Mouse (Mus musculus): ENCODE data around the gene Capn1.

Gene Capn1

DNA sequence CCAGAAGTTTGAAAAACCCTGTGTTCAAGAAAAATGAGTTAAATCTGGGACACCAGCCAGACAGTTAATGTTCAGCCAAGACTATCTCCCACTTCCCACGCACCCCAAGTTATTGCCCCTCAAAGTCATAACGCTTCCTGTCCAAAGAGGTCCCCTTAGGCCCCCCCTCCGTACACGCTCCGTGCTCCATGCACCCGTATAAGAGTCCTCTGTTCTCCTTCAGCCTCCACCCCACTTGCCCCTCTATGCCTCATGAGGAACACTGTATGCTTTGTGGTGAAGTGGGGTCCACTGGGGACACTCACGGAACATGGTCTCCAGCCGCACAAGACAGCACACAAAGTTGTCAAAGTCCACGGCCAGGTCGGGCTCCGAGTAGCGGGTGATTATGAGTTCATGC is 25.7 kb downstream of the Capn1 start:
- DNase-seq (ENCODE audit: low read depth, low spot score) = no peak

DNA sequence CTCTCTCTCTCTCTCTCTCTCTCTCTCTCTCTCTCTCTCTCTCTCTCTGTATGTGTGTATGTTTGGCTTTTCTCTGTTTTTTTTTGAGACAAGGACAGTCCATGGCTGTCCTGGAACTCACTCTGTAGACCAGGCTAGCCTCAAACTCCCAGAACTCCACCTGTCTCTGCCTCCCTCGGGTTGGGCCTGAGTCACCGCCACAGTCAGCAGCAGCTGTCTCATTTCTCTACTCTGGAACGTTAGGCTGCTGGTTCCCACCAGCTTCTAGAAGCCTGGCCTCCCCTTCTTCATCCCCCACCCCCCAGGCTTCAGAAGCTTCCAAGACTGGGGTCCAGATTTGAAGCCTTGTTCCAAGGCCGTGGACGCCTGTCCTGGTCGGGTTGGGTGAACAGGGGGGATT is 26.1 kb downstream of the Capn1 start:
- DNase-seq (ENCODE audit: low read depth, low spot score) = no peak

DNA sequence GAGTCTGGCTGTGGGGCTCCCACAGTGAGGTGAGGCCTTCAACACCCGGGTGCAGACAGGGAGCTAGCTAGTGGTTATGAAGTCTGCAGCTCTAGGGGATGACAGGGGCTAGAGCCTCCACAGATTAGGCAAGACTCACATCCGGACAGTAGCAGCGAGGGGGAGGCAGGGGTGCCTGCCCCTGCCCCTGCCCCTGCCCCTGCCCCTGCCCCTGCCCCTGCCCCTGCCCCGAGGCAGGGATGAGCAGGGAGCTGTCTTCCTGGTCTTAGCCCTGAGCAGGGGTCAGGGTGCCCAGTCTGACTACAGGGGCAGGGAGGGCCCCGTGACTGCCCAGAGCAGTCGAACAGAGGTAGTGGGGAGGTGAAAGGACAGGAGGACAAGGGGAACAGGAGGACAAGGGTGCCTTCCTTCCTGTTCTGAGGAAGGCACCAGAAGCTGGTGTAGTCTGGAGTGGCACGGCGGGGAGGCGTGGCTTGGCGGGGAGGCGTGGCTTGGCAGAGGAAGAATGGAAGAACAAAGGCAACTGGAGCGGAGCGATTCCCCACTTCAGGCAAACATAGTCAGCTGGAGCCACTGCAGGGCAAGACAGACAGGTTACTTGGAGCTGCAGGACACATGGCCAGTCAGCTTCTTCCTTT is 26.8 kb downstream of the Capn1 start:
- DNase-seq (ENCODE audit: low read depth, low spot score) = peak; percentile 74

DNA sequence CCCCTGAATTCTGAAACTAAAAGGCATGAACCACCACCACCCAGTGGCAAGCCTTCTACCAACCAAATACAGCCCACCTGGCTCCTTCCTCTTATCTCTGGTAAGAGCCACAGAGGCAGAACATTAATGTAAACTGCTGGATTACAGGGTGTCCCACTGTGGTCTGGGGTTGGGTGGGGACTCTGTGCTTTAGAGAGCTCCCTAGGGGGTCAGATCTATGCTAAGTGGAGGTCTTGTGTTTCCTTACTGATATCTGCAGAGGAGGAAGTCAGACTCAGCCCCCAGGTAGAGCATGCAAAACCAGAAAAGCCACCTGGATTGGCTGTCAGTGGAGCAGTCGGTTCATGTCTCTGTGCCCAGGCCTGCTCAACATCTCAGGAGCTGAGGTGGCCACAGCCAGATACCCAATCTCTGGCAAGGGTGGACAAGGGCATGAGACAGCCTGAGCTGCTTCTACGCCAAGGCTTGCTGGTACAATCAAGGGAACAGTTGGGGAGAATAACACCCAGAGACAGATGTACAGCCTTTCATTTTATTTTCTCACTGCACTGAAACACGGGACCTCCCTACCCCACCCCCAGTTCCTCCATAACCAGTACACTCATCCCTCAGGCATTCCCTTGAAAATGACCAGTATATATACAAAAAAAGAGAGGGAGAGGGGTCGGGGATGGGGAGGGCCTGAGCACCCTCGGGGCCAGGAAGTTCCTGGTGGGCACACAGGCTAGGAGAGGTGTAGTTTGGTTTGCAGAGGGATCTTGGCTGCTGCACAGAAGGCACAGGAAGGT is 27.5 kb downstream of the Capn1 start:
- peak; percentile 28 for DNase-seq (ENCODE audit: low read depth, low spot score)

DNA sequence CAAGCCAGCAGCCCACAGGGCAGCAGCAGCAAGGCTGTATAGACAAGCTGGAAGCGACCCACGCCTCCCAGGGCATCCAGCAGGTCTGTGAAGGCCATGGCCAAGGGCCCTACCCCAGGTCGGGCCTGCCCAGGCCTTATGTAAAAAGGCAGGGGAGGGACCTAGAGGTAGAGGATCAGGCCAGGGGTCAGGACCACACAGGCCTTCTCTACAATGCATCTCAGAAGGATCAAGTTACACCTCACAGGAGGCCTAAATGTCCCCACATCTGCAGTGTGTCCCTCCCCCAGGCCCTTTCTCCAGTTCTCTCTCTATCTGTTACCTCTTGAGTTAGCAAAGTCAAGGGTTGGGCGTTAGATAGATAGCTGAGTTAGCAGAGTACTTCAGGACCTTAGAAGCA is 29.7 kb downstream of the Capn1 start, which contains the start of gene Slc22a20:
TSS of gene Slc22a20 (minus strand) at position 101 of the 400 bp plus-strand sequence.
- DNase-seq (ENCODE audit: low read depth, low spot score) = no peak

DNA sequence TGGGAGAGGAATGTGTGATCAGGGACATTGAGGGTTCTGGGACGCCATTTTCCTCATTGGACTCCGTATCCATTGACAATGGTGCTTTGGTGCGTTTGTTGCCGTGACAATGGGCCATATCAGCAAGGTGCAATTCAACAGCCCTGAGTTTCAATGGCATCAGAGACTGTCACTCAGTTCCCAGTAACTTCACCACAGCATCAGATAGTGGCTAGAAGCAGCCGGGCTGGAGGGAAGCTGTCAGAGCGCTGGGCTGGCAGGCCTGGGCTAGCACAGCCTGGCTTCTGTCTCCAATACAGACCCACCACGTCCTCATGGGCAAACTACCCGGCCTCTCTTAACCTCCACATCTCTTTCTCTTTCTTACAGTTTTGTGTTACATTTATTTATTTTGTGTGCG is 35.2 kb downstream of the Capn1 start:
- peak; percentile 18 for DNase-seq (ENCODE audit: low read depth, low spot score)

DNA sequence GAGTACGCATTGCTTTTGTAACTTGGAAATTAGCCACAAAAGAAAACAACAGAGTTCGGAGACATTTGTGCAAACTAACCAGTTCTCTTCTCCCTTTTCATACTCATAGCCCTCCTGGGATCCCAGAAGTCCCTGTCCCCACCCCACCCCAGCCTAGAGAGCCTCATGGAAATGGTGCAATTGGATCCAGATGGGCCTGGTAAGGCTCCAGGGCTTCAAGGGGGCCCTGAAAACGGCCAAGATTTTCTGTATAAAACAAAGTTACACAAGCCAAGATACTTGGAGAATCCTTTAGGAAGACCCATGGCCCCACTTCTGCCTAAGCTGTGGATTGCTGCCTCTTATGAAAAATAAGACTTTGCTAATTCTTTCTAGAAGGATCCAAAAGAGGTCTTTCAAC is 38.0 kb downstream of the Capn1 start:
- no peak for DNase-seq (ENCODE audit: low read depth, low spot score)

DNA sequence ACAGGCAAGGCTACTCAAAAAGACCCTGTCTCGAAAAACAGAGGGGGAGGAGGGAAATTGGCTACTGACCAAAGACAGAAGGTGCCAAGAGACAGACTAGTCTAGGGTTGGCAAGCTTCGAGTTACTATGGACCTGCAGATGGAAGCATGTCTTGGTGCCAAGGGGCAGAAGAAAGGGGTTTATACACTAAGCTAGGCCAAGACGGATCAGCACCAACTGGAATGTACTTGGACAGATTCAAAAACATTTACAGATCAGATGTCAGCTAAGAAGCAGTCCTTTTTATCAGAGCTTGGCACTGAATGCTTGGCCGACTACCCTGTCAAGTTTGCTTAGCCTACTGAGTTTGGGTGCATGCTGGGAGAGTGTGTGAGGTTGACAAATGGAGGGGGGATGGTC is 40.0 kb downstream of the Capn1 start:
- no peak for DNase-seq (ENCODE audit: low read depth, low spot score)

DNA sequence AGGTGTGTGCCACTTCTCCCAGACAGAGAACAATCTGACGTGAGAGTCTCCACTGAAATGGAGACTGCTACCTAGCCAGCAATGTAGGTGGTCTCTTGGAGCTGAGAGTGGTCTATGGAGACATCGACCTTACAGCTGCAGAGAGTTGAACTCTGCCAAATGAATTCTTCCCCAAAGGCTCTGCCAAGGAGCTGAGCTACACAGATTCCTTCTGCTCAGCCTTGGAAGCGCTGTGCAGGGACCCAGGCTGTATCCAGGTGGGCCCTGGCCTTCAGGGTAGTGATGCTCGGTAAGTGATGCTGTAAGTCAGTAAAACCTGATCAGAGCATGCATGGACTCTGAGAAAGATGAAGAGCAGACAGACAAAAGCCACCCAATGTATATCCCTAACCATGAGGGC is 40.6 kb downstream of the Capn1 start:
- DNase-seq (ENCODE audit: low read depth, low spot score) = no peak

DNA sequence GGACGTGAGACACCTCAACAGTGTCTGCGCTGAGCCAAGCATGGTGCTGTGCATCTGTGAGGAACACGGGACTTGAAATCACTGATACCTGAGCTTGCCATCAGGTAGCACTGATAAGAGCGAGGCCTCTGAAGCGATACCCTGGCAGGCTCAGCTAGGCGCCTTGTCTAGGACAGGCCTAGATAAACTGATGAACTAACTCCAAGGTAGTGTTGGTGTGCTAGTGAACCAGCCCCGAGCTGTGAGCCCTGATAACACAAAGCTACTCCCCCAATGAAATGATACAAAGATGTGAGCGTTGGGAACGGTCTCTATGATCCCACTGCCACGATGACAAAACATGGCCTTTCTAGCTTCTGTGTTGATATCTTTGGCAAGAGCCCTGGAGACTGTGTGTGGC is 48.0 kb downstream of the Capn1 start:
- no peak for DNase-seq (ENCODE audit: low read depth, low spot score)

DNA sequence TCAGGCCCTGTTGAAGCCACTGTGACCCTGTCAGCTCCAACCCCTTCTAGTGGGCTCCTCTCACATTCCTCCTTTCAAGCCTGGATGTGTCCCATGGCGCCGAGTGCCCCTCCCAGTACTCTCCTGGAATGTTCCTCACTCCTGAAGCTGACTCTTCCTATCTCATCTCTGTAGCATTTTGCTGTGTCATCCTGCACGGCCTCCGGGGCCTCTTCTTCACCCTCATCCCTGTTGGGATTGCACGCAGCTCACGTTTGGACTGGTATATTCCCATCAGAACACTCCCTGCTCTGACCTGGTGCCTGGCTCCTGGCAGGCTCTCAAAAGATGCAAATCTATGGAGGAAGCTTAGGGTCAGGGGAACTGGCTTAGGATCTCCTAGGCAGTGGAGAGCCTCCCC is 48.9 kb downstream of the Capn1 start:
- peak; percentile 86 for DNase-seq (ENCODE audit: low read depth, low spot score)

DNA sequence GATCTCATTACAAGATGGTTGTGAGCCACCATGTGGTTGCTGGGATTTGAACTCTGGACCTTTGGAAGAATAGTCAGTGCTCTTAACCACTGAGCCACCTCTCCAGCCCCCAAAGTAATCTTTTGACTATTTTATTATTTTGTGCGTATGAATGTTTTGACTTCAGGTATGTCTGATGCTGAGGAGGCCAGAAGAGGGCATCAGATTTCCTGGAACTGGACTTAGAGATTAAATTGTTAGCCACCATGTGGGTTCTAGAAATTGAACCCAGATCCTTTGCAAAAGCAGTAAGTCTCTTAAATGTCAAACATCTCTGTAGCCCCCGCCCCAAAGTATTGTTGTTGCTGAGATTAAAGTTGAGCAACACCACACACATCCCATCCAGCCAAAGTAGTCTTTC is 49.8 kb downstream of the Capn1 start:
- no peak for DNase-seq (ENCODE audit: low read depth, low spot score)

DNA sequence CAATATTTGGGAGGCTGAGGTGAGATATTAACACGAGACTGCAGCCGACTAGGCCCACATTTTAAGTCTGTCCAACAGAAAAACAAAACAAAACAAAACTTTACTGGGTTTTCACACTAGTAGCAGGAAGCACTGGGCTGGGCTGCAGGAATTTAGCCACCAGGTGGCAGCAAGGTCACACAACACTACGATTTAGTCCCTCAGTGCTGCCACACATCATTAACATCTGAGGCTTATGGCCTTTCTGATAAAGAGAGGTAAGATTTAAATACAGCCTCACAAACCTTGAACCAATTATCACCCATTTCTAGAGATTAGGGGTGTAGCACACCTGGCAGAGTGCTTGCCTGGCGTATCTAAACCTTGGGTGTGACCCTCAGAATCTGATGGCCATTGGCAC is 50.4 kb downstream of the Capn1 start:
- peak; percentile 79 for DNase-seq (ENCODE audit: low read depth, low spot score)

DNA sequence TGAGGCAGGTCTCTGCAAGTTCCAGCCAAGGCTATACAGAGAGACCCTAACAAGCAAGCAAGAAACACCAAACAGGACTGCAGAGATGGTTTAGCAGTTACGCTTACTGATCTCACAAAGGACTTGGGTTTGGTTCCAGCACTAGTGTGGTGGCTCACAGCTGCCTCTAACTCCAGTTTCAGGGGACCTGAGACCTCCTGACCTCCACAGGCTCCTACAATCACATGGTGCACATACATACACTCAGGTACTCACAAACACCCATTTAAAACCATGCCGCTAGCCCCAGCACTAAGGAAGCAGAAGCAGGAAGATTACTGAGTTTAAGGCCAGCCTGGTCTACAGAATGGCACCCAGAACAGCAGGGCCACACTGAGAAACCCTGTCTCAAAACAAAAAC is 50.9 kb downstream of the Capn1 start:
- DNase-seq (ENCODE audit: low read depth, low spot score) = no peak

DNA sequence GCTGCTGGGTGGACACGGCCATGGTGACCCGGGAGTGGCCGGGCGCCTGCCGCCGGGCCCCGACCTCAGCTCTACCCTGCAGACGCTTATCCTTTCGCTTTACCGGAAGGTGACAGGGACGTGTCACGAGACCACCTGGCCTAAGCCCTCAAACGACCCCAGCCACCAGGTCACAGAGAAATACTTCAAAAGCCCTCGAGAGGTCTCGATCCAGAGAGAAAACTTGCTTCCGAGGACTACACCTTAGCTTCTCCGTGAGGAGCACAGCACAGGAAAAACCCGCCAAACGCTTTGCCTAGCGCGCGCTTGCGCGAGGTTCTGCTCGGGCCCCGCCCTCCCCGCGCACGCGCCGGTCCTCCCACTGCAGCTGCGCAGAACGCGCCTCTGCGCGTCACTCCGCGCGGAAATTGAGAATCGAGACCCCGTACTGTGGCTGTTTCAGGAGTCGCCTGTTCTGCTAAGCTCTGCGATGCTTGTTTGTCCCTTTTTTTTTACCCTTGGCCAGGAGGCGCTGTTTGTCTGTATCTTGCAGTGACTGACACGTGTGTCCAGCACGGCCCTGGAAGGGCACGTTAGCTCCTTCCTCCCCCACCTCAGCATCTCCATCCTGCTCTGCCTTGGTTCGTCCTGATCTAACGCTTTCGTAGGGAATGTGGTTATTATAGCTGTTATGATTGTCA is 51.7 kb downstream of the Capn1 start, which contains the start of gene Pola2:
TSS of gene Pola2 (minus strand) at position 320 of the 680 bp plus-strand sequence.
- DNase-seq (ENCODE audit: low read depth, low spot score) = peak; percentile 90

DNA sequence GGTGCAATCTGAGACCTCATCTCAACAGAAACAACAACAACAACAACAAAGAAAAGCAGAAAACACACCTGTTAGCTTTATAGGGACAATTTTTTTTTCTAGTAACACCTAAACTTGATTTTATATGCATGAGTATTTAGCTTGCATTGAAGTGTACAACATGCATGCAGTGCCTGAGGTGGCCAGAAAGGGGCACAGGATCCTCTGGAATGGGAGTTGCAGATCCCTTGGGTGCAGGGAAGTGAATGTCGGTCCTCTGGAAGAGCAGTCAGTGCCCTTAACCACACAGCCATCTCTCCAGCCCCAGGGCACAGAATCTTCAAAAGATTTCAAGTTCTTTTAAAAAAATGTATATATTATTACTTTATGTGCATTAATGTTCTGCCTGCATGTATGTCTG is 53.0 kb downstream of the Capn1 start:
- no peak for DNase-seq (ENCODE audit: low read depth, low spot score)

DNA sequence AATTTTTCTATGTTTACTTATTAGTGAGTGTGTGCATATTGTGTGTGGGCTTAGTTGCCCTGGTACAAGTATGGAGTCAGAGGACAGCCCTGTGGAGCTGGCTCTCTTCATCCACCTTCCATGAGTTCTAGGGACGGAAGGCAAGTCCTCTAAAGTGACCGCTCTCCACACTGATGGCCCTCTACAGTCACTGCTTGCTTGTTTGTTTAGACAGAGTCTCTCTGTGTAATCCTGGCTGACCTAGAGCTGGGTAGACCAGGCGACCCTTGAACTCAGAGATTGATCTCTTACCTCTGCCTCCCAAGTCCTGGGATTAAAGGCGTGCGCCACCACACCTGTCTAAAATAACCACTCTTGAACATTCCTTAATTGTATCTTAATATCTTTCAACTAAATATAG is 58.3 kb downstream of the Capn1 start:
- DNase-seq (ENCODE audit: low read depth, low spot score) = no peak

DNA sequence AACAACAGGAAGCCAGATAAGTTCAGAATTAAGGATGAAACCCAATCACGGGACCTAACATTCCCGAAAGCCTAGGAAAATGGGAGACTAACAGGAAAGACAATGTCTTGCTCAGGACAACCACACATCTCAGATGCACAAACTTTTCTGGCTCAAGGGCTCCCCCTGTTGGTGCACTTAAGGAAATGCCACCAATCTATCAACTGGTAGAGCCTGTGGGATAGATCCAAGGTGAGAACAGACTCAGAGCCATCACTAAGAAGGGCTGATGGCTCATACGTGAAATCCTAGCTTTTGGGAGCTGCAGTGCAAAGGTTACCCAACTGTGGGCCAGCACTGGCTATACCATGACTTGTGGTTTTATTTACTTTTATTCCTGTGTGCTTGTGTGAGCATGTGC is 59.0 kb downstream of the Capn1 start:
- DNase-seq (ENCODE audit: low read depth, low spot score) = peak; percentile 89

DNA sequence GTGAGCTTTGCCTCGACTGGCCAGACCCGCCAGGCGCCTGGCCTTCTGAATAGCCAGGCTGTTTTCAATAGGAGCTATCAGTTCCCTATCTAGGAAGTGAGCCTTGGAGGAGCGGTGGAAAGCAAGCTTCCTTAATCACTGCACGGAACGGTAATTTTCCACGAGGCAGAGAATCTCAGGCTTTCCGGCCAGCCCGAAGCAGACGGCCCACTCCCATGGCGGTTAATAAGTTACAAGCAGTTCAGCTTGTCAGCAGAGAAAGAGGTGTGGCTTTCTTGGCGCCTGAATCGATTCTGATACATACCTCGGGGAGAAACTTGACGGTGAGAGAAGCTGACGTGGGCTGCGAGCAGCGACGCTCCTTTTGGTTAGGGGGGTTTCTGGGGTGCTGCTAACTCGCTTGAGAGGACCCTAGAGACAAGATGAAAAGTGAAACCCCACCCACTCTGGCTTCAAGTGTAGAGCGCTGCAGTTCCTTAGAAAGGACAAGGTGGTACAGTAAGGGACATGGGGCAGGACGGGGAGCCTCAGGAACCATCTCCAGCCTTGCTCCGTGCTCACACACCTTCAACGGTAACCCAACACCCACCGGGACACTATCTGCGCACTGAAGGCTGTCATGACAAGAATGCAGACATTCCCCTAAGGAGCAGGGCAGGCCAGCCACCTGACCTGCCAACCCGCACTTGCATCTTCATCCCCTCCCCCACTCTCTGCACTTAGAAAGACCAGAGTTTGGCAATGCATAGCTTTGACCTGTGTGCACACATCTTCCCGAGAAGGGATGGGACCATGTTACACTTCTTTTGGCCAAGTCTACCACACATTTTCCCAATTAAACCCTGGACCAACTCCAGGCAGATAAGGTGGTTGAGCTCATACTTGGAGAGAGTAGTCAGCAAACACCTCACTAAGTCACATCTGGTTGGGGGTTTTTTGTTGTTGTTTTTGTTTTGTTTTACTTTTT is 59.7 kb downstream of the Capn1 start:
- DNase-seq (ENCODE audit: low read depth, low spot score) = peak; percentile 38

DNA sequence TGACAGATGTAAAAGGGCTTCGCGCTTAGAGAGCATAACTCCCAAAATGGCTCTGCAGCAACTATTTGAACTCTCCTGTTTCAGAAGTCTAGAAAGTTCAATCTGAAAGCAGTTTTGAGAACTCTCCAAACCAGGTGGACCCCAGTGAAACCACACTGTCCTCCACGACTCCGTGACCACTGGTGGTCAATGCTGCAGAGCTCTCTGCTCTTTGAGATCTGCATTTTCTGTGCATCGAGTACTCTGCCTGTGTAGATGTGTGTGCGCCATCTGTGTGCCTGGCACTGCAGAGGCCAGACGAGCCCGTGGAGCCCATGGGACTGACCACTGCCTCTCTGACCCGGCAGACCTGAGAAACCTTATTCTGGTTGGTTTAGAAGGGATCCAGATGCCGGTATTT is 60.8 kb downstream of the Capn1 start:
- no peak for DNase-seq (ENCODE audit: low read depth, low spot score)

DNA sequence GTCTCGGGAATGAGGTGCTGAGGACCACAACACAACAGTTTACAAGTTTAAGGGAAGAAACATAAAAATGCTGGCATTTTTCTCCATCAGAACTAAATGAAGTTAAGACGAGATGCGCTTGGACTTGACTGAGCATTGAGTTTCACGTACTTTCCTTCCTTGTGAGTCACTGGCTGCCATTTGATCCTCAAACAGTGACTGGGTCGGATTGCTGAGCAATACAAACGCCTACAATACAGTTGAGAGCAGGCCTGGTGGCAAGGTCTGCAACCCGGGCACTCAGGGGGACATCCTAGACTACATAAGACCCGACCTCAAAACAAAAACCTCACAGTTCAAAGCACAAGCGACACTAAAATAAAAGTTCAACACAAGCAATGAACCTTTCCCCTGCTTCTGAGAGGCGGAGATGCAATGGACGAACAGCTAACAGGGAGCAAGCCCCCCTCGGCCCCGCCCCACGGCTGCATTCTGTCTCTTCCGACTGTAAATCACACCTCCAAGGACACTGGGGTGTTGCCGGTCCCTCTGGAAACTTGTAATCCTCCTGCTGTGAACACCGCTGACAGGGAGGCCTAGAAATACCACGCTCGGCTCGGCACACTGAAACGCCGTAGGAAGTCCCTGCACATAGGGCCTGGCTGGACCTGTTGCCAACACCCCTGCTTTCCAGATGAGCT is 61.5 kb downstream of the Capn1 start:
- DNase-seq (ENCODE audit: low read depth, low spot score) = peak; percentile 73
